Mouse (Mus musculus) G1E (cell line): ENCODE data around the gene Stk24. TPM values are rescaled to one million over a fixed set of nuclear protein-coding genes. Genes with fewer than 3 reads are reported as not detected.

Experiments used
- ATAC-seq: 2 replicates; pipeline ENCODE4 v1.8.0; 2016; ENCODE audit warnings: mild to moderate bottlenecking; ENCODE audit not compliant: insufficient number of reproducible peaks, poor library complexity, low FRiP score, severe bottlenecking; ENCODE audit errors: extremely low read depth
- DNase-seq: peaks from one replicate; pipeline ENCODE4 v3.0.0; 2012; ENCODE audit warnings: low spot score
- H3K27me3 ChIP-seq: 2 replicates; pipeline ENCODE4 v1.6.1; 2012; ENCODE audit warnings: mild to moderate bottlenecking, low read length, inconsistent platforms; ENCODE audit not compliant: insufficient read depth
- H3K36me3 ChIP-seq: replicated peaks from 2 replicates; pipeline ENCODE3; 2012; ENCODE audit warnings: mild to moderate bottlenecking, inconsistent platforms
- H3K4me1 ChIP-seq: 2 replicates; pipeline ENCODE4 v1.6.1; 2012; ENCODE audit warnings: low read depth, low read length, inconsistent platforms, mixed read lengths; ENCODE audit not compliant: insufficient read depth
- H3K4me3 ChIP-seq: 2 replicates; pipeline ENCODE4 v1.5.1; 2012; ENCODE audit warnings: low read depth, mild to moderate bottlenecking, inconsistent platforms, low read length, moderate library complexity, mixed read lengths
- H3K9me3 ChIP-seq: replicated peaks from 2 replicates; pipeline ENCODE4 v1.6.1; 2012; ENCODE audit warnings: inconsistent platforms
- CTCF ChIP-seq: IDR thresholded peaks from 2 replicates; pipeline ENCODE4 v1.5.1; 2012; ENCODE audit warnings: low read depth, low read length, inconsistent platforms, mixed read lengths
- GATA1 ChIP-seq: IDR thresholded peaks from 2 replicates; pipeline ENCODE4 v1.6.1; 2012; ENCODE audit warnings: borderline replicate concordance, low read length, inconsistent platforms, mixed read lengths
- GATA2 ChIP-seq: IDR thresholded peaks from 2 replicates; pipeline ENCODE4 v1.6.1; 2012; ENCODE audit warnings: low read depth, low read length, inconsistent platforms, borderline replicate concordance
- POLR2AphosphoS5 ChIP-seq: IDR thresholded peaks from 2 replicates; pipeline ENCODE4 v1.6.1; 2012; ENCODE audit warnings: low read depth, low read length, inconsistent platforms; ENCODE audit not compliant: insufficient replicate concordance
- TAL1 ChIP-seq: conservative IDR thresholded peaks from 2 replicates; pipeline ENCODE4 v1.6.1; 2012; ENCODE audit warnings: low read depth, low read length, inconsistent platforms, mixed read lengths
- polyA plus RNA-seq: library from polyadenylated mRNA; stranded (reverse); fragments of >175 nt; gene quantifications from 2 replicates; pipeline ENCODE4 v1.2.3, GENCODE M21; 2012
- total RNA-seq, 2 experiments: library from RNA; stranded (forward) in 1 of 2; stranded (reverse) in 1 of 2; fragments of 200-1000 nt in 1 of 2; fragments of >200 nt in 1 of 2; fragmentation: Nextera tagmentation in 1 of 2; gene quantifications; 2 replicates each; pipeline ENCODE4 v1.2.3; 2014 to 2017

The Stk24 gene
- total and polyA plus RNA-seq, 3 experiments: 90.5 to 156 (median 92.9) TPM

GRCm38 (mm10) chr14:121405120-121405519 lies 25.3 kb upstream of the Stk24 start:
- DNase-seq (no peak), ATAC-seq (no peak)
- TF ChIP-seq GATA2 (no peak), GATA1 (no peak), POLR2AphosphoS5 (no peak), TAL1 (no peak)
- peaks cover 9% of the 10 kb centered on the region for H3K27me3 ChIP-seq
- H3K36me3 ChIP-seq: no peaks in the 10 kb centered on the region
- no peaks in the 10 kb centered on the region for H3K4me1 ChIP-seq
- no peak overlapping the region for H3K4me3 ChIP-seq
- no peaks in the 10 kb centered on the region for H3K9me3 ChIP-seq

GRCm38 (mm10) chr14:121399676-121400075 lies 19.9 kb upstream of the Stk24 start:
- DNase-seq: no peak
- Histone ChIP-seq H3K4me1 (no peaks in the 10 kb centered on the region), H3K9me3 (no peaks in the 10 kb centered on the region), H3K36me3 (no peaks in the 10 kb centered on the region), H3K4me3 (no peak overlapping the region), H3K27me3 (peaks cover 6% of the 10 kb centered on the region)
- no peak for ATAC-seq
- TF ChIP-seq POLR2AphosphoS5 (no peak), GATA2 (no peak), GATA1 (no peak), TAL1 (no peak), CTCF (no peak)

GRCm38 (mm10) chr14:121397471-121397870 lies 17.7 kb upstream of the Stk24 start:
- no peak for TF ChIP-seq GATA2
- no peak for TF ChIP-seq CTCF
- no peak for TF ChIP-seq GATA1
- no peak for ATAC-seq
- Histone ChIP-seq H3K4me1 (no peaks in the 10 kb centered on the region), H3K9me3 (no peaks in the 10 kb centered on the region), H3K36me3 (no peaks in the 10 kb centered on the region), H3K4me3 (no peak overlapping the region), H3K27me3 (peaks cover 6% of the 10 kb centered on the region; the same call in 1 of the 2 replicates)
- DNase-seq: no peak

- H3K9me3 ChIP-seq: no peaks in the 10 kb centered on the region
- H3K27me3 ChIP-seq: 0 out of 2 replicates have a peak, but pooled peaks cover 10% of the 10 kb centered on the region
- no peak for TF ChIP-seq GATA2
- no peak for TF ChIP-seq TAL1
- TF ChIP-seq POLR2AphosphoS5: no peak
- no peaks in the 10 kb centered on the region for H3K36me3 ChIP-seq
- no peak for ATAC-seq
- H3K4me3 ChIP-seq: no peak overlapping the region
- no peaks in the 10 kb centered on the region for H3K4me1 ChIP-seq
- DNase-seq: no peak
Observed at GRCm38 (mm10) chr14:121395125-121395524, 15.3 kb upstream of the Stk24 start.

GRCm38 (mm10) chr14:121391927-121392326 lies 12.1 kb upstream of the Stk24 start:
- Histone ChIP-seq H3K9me3 (peaks cover 7% of the 10 kb centered on the region), H3K27me3 (peaks cover 11% of the 10 kb centered on the region; the same call in 1 of the 2 replicates), H3K4me3 (no peak overlapping the region), H3K36me3 (no peaks in the 10 kb centered on the region), H3K4me1 (no peaks in the 10 kb centered on the region)
- no peak for ATAC-seq
- TF ChIP-seq GATA1 (no peak), CTCF (no peak), TAL1 (no peak), POLR2AphosphoS5 (no peak), GATA2 (no peak)
- DNase-seq: no peak

GRCm38 (mm10) chr14:121387760-121388159 lies 7.9 kb upstream of the Stk24 start:
- Histone ChIP-seq H3K4me1 (peaks cover 6% of the 10 kb centered on the region), H3K9me3 (peaks cover 7% of the 10 kb centered on the region), H3K27me3 (peaks cover 30% of the 10 kb centered on the region), H3K4me3 (no peak overlapping the region), H3K36me3 (no peaks in the 10 kb centered on the region)
- DNase-seq (no peak), ATAC-seq (no peak)
- TF ChIP-seq TAL1: no peak
- no peak for TF ChIP-seq GATA1
- TF ChIP-seq CTCF: no peak
- no peak for TF ChIP-seq POLR2AphosphoS5
- no peak for TF ChIP-seq GATA2

- DNase-seq: no peak
- H3K4me3 ChIP-seq: no peak overlapping the region
Observed at GRCm38 (mm10) chr14:121385440-121385839, 5.6 kb upstream of the Stk24 start.

More at GRCm38 (mm10) chr14:121385440-121385839, 5.6 kb upstream of the Stk24 start:
- H3K9me3 ChIP-seq: peaks cover 7% of the 10 kb centered on the region
- H3K4me1 ChIP-seq: peaks cover 11% of the 10 kb centered on the region
- peaks cover 24% of the 10 kb centered on the region for H3K27me3 ChIP-seq
- TF ChIP-seq GATA2 (no peak), GATA1 (no peak), POLR2AphosphoS5 (no peak), CTCF (no peak), TAL1 (no peak)
- H3K36me3 ChIP-seq: no peaks in the 10 kb centered on the region
- ATAC-seq: no peak
